Mouse (Mus musculus): Measurements from ENCODE around the gene Emc9.

DNA sequence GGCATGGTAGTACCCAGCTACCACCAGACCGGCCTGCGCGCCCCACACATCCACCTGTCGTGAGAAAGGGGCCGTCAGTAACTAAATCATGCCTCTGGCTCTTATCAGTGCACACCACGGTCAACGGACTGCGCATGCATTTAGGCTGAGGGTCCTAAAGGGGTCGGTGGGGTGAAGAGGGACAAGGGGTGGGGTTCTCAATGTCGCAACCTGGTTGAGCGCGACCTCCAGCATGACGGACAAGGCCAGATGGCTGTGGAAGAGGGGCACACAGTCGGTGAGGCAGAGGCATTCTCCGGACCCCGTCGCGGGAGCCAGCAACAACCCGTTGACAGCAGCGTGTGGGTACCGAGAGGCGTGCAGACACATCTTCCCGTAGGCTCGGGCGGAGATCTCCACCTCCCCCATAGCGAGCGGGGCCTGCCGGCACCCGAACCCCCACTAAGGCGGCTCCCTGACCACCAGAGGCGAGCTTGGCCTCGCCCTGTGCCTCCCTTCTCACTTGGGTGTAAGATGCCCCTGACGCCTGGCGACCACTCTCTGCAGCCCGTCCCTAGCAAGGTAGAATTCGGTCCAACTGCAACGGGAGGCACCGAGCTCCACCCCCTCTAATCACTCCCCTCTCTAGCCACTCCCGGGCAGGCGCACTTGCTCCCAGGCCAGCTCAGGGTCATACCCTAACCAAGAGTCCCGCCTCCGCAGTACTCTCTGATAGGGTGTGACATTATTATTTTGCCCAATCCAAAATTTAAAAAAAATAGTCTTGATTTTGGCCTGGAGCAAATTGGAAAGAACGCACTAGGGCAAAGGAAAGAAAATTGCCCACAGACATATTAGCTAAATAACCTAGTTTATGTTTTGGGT is at the start of gene Emc9:
- TF ChIP-seq CTCF (IDR thresholded peaks at IDR 0.05; ENCODE audit: low read depth) (no peak), EP300 (IDR thresholded peaks at IDR 0.05; ENCODE audit: low read depth) (no peak)

All from heart, postnatal 0 days (tissue).